Mouse (Mus musculus): ENCODE results near the gene Gba.

Gene Gba

DNA sequence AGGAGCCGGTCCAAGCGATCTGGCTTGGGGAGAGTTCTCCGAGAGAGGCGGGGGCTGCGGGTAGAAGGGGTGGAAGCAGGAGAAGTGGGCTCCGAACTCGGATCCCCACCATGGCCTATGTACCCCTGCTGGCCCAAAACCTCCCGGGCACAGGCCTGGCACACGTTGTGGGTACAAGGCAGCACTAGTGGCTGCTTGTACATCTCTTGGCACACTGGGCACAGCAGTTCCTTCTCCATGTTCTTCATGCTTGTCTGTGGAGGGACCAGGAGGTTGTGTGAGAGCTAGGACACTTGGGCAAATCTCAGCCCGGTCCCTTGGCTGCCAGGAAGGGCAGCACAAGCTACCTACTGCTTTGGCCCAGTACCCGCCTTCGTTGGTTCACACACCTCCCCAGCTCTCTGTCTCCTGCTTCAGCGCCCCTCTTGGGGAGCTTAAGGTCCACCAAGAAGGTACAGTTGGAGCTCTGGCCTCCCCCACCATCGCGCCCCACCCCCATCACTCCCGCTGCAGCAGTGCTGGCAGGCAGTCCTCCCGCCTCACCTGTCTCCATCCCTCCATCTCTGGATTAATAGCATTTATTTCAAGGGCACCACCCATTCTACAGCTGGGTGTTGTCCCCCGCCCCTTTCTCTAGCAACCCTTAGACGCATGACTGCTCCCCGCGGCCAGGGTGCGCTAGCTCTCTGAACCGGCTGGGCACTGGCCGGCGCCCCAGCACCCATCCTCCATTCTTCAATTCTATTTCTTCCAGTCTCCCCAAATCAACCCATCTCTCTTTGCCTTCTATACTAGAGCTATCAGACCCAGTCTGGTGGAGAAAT is 41.6 kb downstream of the Gba start:
- peak; percentile 63 for DNase-seq

DNA sequence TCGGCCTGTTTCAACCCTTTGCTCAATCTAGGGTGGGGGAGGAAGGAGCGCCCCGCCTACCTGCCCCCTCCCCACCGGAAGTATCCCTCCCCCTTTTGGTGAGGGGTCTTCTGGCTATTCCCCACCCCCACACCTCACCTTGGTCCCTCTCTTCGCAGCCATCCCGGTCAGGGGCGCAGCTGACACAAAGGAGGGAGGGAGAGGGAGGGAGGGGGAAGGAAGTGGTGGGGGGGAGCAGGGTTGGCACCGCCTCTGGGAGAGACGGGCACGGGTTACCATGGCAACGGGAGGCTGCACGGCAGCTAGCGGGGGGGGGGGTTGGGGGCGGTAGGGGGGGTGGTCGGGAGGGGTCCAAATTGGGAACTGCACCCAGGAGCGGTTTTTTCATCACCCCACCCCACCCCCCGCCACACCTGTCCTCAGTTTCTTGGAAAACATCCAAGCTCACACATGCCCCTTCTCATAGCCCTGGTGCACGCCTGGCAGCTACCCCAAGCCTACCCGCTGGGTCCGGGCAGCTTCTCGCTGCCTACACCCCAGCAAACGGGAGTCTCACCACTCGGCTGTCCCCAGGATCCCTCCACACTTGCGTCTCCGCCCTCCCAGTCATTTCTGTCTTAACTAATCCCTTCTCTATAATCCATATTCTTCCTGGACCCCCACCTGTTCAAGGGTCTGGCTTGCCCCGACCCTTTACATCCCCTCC is 42.4 kb downstream of the Gba start:
- DNase-seq = peak; percentile 84

DNA sequence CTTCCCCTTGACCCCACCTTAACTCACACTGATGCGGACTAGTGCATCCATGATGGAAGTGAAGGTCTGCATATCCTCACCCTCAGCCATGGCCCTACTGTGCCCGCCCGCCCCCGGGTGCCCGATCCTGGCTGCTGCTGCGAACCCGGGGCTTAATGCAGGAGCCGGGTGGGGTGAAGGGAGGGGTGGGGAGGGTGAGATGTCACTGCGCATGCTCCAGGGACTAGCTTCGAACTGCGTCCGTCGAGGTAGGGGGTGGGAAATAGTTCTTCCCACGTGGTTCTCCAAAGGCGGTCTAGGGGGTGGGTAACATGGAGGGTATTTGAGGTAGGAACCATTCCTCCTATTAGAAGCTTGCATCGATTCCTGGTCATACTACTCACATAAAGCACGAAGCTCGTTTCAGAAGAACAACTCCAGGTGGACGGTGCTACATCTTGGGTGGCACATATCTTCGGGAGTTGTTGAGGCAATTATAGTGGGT is 43.0 kb downstream of the Gba start, which contains the start of gene Krtcap2:
Gene Krtcap2 (plus strand): TSS at position 279 of the 484 bp plus-strand sequence.
- peak; percentile 71 for DNase-seq

DNA sequence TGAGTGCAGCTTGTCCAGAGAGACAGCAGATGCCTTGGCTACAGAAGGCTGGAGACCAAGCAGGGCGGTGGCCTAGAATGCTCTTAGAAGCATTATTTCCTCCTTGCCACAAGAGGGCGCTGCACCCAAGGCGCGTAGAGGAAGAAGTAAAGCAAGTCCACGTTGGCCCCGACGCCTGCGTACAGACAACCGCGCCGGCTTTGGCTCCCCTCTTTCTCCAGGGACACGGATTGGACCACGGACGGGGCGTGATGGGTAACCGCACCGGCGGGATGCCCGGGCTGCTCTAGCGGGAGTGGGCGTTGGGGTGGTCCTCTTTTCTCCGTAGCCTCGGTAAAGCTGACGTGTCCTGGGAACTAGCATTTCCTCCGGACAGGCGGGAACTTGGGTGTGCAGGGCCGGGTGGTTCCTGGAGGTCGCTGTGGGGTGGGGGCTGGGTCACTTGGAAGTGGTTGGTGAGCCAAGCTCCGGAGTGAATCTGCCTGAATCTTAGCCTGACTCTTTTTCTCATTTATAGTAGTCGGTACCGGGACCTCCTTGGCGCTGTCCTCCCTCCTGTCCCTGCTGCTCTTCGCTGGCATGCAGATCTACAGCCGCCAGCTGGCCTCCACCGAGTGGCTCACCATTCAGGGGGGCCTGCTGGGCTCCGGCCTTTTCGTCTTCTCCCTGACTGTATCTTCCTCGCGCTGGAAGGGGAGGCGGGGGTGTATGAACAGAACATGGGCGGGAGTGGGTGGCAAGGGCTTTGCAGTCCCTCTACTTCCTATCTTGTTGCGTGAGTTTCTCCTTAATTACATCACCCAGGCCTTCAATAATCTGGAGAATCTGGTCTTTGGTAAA is 43.8 kb downstream of the Gba start, which contains the start of gene Trim46:
Gene Trim46 (minus strand): TSS at position 49 of the 840 bp plus-strand sequence.
- peak; percentile 96 for DNase-seq

DNA sequence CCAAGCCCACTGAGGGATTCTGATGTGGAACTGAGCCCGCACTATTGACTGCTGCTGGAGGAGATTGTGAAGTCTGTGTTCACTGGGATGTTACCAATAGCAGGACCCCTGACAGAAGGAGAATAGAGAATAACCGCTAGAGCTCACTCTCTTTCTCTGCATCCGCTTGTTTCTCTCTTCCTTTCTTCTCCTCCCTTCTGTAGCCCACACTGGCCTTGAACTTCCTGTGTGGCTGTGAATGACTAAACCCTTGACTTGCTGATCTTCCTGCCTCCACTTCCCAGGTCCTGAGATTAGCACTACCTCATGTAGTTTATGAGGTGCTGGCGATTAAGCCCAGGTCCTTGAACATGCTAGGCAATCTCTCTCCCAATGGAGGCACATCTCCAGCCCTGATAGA is 44.7 kb downstream of the Gba start:
- no peak for DNase-seq

DNA sequence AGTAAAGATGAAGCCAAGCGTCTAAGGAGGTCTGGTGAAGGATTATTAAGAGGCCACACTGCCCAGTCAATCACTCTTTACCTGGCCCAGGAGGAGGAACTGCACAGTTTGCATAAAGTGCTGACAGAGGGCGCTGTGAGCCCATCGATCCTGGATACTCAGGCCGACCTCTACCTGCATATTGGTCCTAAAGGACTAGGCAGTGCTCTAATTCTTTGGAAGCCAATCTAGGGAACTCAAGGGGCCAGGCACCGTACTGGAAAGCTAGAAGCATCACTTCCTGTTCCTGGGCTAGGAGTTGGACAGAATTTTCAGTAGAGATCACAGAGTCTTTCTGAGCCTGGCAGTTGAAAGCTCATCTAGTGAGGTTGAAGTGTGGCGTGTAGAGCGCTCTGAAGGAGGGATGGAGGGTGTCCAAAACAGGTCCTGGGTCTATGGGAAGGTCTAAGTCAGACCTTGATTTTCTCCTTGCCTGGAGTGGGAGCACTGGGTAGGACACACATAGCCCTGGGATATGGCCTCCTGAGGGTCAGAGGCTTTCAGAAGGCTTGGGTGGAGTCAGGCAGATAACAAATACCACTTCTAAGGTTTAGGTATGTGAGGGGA is 47.8 kb downstream of the Gba start:
- peak; percentile 57 for DNase-seq

DNA sequence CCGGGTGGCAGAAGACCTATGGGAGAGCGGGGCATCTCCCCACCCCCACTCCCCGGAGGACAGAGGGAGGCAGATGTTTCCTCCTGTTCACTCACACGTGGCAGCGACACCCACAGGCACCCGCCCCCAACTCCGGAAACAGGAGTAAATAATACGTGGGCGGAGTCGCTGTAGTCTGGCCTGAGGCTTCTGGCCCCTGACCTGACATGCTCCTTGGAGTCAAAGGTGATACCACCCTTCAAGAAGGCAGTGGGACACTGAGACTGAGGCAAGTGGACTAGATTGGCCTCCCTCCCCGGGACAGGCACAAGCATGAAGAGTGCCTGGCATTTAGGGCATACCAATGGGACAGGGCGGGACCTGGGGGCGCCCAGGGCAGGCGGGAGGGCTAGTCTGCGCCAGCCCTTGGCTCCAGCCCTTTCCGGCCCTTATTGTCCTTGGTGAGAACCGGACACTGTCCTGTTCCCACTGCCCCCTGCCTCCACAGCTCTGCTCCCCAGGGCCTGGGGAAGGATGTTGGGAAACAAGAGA is 48.7 kb downstream of the Gba start:
- peak; percentile 45 for DNase-seq

DNA sequence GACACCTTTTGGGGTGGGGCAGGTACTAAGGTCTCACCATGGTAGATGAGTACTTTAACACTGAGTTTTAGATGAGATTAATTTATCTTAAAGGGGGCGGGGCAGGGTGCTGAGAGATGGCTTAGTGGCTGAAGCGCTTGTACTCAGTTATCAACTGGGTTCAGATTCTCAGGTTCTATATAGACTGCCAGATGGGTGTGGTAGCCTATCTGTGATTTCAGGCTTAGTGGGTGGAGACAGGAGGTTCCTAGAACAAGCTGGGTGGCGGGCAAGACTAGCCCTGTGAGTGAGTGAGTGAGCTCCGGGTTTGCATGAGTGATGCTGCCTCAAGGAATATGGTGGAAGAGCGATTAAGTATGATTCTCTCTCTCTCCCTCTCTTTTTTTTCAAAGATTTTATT is 52.3 kb downstream of the Gba start:
- DNase-seq = no peak

DNA sequence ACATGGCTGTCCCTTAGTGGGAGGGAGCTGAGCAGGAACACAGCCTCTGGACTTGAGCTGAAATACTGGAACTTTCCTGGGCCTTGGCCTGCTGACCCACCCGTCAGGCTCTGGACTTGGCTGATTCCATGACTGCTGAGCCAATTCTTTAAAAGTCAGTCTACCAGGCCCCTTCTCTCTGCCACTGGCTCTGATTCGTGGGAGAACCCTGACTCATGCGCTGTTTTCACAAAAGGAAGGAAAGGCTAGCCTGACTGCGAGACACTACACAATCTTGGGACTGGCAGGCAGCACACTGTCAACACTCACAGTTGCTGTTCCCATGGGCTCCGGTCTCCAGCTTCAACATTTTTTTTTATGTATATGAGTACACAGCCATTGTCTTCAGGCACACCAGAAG is 53.4 kb downstream of the Gba start:
- DNase-seq = no peak

Measured in retina, postnatal 1 day (tissue).